Mouse (Mus musculus): ENCODE results near the gene Scaf1. TPM values are rescaled to one million over a fixed set of nuclear protein-coding genes. Genes with fewer than 3 reads are reported as not detected.

The Scaf1 gene
- polyA plus RNA-seq, 1 experiment from 2014 or later = 34.8 TPM

DNA sequence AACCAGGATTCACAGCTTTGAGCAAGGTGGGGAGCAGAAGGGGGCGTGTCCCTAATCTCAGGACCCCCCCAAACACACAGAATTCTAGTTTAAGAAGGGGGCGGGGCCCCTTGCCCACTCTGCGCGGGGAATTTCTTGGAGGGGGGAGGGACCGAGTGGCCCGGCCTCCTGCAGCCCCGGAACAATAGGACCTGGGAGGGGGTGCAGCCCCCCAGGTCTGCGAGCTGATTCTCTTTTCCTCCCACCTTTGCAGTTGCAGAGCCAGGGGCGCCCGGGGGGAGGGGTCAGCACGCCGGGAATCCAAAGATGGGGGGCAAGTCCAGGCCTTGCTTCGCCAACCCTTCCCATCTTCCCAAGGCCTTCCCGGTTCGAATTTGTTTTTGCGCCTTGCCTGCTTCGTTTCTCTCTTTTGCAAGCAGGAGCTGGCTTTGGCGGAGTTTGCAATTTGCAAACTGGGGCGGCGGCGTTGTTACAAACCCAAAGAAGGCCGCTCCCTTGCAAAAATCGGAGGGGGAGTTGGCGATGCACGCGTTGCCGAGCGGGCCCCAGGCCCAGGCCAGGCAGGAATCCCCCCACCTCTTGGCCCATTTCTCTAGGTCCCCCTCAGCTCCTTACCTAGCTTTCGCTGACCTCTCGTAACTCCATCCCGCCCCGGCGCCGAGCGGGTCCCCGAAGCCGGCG is 36.2 kb upstream of the Scaf1 start:
- Histone ChIP-seq H3K9ac (peak overlapping the region; percentile 84), H3K4me3 (peak overlapping the region; percentile 82), H3K4me2 (peak overlapping the region; percentile 89), H3K27ac (peak overlapping the region; percentile 100), H3K4me1 (peaks cover 32% of the 10 kb centered on the region), H3K36me3 (peaks cover 30% of the 10 kb centered on the region), H3K9me3 (no peaks in the 10 kb centered on the region), H3K27me3 (no peaks in the 10 kb centered on the region)
- ATAC-seq (ENCODE audit: insufficient number of reproducible peaks, low FRiP score, low TSS enrichment, low read depth) = no peak
- WGBS = under 1% methylated on average over 36 of the region's 38 CpGs

DNA sequence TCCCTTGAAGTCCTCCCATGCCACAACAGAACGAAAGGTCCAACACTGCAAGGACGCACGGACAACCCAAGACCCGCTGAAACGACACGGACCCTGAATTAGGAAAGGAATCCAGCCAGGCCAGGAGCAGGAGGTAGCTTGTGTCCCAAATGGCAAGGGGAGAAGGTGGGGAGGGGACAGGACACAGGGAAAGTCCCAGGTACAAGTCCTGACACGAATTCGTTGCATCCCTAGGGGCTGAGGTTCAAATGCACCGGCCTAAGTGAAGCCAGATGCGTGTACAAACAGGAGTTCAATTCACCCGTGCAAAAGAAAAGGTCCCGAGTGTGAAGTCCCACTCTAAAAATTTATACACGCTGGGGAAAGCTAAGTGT is 35.4 kb upstream of the Scaf1 start:
- Histone ChIP-seq H3K4me1 (peaks cover 35% of the 10 kb centered on the region), H3K9ac (peak overlapping the region; percentile 84), H3K27me3 (no peaks in the 10 kb centered on the region), H3K4me3 (peak overlapping the region; percentile 82), H3K9me3 (no peaks in the 10 kb centered on the region), H3K36me3 (peaks cover 38% of the 10 kb centered on the region), H3K4me2 (peak overlapping the region; percentile 89), H3K27ac (peak overlapping the region; percentile 100)
- no peak for ATAC-seq (ENCODE audit: insufficient number of reproducible peaks, low FRiP score, low TSS enrichment, low read depth)
- 2% methylated on average over 13 of the region's 13 CpGs for WGBS

DNA sequence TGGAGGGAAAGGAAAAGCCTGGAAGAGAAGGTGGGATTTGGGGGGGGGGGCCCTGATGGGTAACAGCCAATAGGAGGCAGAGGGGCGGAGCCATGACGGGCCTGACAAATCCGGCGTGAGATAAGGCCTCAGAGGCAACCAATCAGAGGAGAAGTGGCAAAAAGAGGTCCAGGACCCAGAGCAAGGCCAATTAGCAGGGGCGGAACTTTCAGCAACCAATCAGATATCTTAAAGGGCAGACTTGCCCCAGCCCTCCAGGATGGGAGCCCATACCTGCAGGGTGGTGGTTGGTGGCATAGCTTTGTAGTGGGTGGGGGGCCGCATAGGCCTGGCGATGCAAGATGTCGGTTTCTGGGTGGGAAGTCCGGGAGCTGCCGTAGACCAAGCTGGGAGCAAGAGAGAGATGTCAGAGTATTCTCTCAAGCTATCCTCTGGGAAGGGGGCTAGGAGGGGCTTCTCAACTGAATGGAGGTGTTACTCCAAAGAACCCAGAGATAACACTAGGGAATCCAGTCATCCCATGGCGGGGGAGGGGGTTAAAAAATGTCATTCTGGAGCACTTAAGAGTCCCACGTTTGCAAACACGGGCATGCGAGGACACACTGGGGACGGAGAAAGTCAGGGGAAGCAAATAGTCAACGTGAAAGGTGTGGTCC is 34.9 kb upstream of the Scaf1 start:
- Histone ChIP-seq H3K4me3 (peak overlapping the region; percentile 82), H3K9me3 (no peaks in the 10 kb centered on the region), H3K27me3 (no peaks in the 10 kb centered on the region), H3K4me1 (peaks cover 35% of the 10 kb centered on the region), H3K36me3 (peaks cover 43% of the 10 kb centered on the region), H3K4me2 (peak overlapping the region; percentile 89), H3K27ac (peak overlapping the region; percentile 100), H3K9ac (0 out of 2 replicates have a peak overlapping the region, but pooled peaks have one; percentile 84)
- 8% methylated on average over 16 of the region's 16 CpGs for WGBS
- ATAC-seq (ENCODE audit: insufficient number of reproducible peaks, low FRiP score, low TSS enrichment, low read depth) = 0 out of 2 replicates have a peak, but pooled peaks have one; percentile 8

DNA sequence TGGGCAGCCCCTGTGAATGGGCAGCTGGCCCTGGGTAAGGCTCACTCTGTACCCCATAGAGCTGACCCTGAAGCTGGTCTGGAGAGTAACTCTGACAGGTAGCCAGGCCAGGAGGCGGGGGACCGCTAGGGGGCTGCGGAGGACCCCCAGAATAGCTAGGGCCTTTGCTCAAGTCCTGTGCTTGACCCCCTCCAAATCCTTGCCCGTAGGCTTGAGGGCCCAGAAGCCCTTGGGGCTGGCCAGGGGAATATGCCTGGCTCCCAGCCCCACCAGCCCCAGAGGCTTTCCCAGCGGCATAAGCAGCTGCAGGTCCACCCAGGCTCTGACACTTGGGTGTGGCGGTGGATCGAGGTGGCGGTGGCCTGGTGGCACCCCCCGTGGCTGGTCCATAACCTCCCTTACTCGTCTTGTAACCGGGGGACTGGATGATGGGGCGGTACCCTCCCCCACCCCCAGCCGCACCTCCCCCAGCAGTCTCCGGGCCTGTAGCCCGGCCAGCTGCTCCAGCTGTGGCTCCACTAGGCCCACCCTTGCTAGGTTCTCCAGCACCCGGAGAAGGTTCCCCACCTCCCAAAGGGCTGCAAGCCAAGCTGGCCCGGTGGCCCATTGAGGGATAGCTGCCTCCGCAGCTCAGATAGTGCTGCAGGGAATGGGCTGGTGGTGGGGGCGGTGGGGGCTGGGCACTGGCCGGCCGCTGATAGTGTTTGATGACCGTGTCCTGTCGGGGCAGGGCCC is 32.9 kb upstream of the Scaf1 start:
- Histone ChIP-seq H3K9ac (no peak overlapping the region), H3K4me3 (no peak overlapping the region), H3K9me3 (no peaks in the 10 kb centered on the region), H3K36me3 (peaks cover 61% of the 10 kb centered on the region), H3K27ac (no peak overlapping the region), H3K27me3 (no peaks in the 10 kb centered on the region), H3K4me1 (peaks cover 31% of the 10 kb centered on the region), H3K4me2 (no peak overlapping the region)
- WGBS = 90% methylated on average over 23 of the region's 23 CpGs
- no peak for ATAC-seq (ENCODE audit: insufficient number of reproducible peaks, low FRiP score, low TSS enrichment, low read depth)

DNA sequence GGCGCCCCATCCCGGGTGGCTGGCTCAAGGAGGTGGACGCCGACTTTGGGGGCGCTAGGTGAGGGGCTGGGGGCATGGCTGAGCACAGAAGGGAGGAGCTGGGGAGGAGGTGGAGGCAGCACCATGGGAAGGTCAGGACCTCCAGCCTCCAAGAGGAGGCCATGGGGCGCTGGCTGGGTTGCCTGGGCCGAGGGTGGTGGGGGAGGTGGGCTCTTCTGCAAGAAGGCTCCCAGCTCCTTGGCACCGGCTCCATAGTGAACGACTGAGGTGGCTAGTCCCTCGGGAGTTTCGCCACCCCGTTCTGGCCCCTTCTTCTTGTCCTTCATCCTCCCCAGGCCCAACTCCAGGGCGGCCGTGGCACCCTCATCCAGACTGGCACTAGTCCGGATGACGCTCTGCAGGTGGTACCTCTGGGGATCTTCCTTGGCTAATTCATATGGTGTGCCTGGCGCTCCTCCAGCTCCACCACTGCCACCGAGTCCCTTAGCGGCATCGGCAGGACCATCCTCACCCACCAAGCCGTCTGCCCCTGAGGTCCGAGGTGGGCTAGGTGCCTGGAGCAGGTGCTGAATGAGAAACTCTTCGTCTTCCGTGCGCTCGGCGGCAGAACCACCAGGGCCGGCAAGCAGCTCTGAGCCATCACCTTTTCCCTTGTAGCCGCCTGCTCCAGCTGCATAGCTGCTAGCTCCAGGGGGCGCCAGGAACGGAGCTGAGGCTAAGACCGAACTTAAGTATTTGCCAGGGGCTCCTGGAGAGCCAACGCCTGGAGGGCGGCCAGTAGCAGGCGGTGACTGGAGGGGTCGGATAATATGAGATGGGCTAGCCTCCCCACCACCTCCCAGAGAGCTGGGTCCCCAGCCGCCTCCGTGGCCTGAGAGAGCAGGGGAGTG is 32.1 kb upstream of the Scaf1 start:
- ATAC-seq (ENCODE audit: insufficient number of reproducible peaks, low FRiP score, low TSS enrichment, low read depth) = no peak
- H3K4me2 ChIP-seq = peak overlapping the region; percentile 5; the same call in 1 of the 2 replicates
- WGBS = 91% methylated on average over 37 of the region's 38 CpGs
- H3K27ac ChIP-seq = no peak overlapping the region
- no peaks in the 10 kb centered on the region for H3K27me3 ChIP-seq
- H3K4me3 ChIP-seq = no peak overlapping the region
- peaks cover 70% of the 10 kb centered on the region for H3K36me3 ChIP-seq
- H3K9me3 ChIP-seq = no peaks in the 10 kb centered on the region
- H3K4me1 ChIP-seq = peaks cover 31% of the 10 kb centered on the region
- no peak overlapping the region for H3K9ac ChIP-seq

DNA sequence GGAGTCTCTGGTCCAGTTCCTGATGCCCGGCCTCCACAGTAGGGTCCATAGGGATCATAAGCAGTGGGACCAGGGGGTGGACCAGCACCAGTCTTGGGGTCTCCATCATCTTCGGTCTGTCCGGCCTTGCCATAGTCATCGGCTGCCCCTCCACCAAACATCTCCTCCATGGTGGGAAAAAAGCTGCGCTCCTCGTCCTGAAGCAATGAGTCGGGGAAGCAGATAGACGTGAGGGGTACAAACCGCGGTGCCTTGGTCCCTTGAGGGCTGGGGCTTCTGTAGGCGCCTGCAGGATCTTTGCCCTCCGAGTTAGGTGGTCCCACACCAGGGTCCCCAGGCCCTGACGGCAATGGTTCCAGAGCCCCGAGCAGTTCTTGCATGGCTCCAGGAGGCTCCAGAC is 31.3 kb upstream of the Scaf1 start:
- H3K4me1 ChIP-seq = peaks cover 31% of the 10 kb centered on the region
- H3K36me3 ChIP-seq = peaks cover 77% of the 10 kb centered on the region
- H3K4me2 ChIP-seq = no peak overlapping the region
- ATAC-seq (ENCODE audit: insufficient number of reproducible peaks, low FRiP score, low TSS enrichment, low read depth) = no peak
- 96% methylated on average over 14 of the region's 14 CpGs for WGBS
- no peaks in the 10 kb centered on the region for H3K9me3 ChIP-seq
- no peaks in the 10 kb centered on the region for H3K27me3 ChIP-seq
- H3K9ac ChIP-seq = no peak overlapping the region
- H3K4me3 ChIP-seq = no peak overlapping the region
- H3K27ac ChIP-seq = no peak overlapping the region

DNA sequence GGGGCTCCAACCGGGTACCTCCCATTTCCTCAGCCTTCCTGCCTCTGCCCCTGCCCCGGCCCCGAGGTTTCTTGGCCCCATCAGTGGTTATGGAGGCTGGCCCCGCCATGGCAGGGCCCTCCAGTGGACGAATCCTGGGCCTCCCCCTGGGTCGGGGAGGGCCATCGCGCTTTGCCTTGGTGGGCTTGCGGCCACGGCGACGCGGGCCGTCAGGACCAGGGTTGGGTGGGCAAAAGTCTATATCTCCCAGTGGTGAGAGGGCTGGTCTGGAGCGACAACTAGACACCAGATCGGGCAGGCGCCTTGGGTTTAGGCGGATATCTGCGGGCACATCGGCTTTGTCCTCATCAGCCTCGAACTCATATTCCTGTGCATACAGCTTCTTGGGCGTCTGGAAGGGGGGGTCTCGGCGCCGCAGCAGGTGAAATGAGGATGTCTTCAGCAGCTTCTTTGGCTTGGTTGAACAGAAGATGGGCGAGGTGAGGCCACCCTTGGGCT is 30.7 kb upstream of the Scaf1 start:
- WGBS = 95% methylated on average over 26 of the region's 26 CpGs
- H3K4me2 ChIP-seq = no peak overlapping the region
- no peak for ATAC-seq (ENCODE audit: insufficient number of reproducible peaks, low FRiP score, low TSS enrichment, low read depth)
- no peak overlapping the region for H3K27ac ChIP-seq
- H3K27me3 ChIP-seq = no peaks in the 10 kb centered on the region
- no peak overlapping the region for H3K4me3 ChIP-seq
- no peak overlapping the region for H3K9ac ChIP-seq
- H3K36me3 ChIP-seq = peaks cover 83% of the 10 kb centered on the region
- H3K4me1 ChIP-seq = peaks cover 27% of the 10 kb centered on the region
- H3K9me3 ChIP-seq = no peaks in the 10 kb centered on the region

DNA sequence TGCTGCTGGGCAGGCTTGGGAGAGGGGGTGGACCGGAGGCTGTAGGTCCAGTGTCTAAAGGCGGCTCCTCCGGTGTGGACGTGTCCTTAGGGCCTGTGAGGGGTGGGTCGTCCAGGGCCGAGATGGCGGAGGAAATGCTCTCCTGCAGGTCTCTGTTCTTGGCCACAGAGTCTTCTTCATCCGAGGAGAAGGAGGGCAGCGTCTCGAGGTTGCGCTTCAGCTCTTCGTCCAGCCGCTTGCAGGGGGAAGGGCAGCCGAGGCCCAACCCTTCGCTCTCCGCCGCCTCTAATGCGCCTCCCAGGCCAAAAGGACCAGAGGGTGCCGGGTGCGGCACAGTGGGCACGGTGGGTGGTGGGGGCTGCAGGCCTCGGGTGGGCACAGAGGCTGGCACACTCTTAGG is 29.6 kb upstream of the Scaf1 start:
- H3K27ac ChIP-seq = no peak overlapping the region
- H3K4me2 ChIP-seq = no peak overlapping the region
- H3K9me3 ChIP-seq = no peaks in the 10 kb centered on the region
- no peak overlapping the region for H3K4me3 ChIP-seq
- H3K36me3 ChIP-seq = peaks cover 95% of the 10 kb centered on the region
- H3K4me1 ChIP-seq = peaks cover 15% of the 10 kb centered on the region
- no peak for ATAC-seq (ENCODE audit: insufficient number of reproducible peaks, low FRiP score, low TSS enrichment, low read depth)
- no peaks in the 10 kb centered on the region for H3K27me3 ChIP-seq
- H3K9ac ChIP-seq = no peak overlapping the region
- WGBS = 91% methylated on average over 22 of the region's 22 CpGs

DNA sequence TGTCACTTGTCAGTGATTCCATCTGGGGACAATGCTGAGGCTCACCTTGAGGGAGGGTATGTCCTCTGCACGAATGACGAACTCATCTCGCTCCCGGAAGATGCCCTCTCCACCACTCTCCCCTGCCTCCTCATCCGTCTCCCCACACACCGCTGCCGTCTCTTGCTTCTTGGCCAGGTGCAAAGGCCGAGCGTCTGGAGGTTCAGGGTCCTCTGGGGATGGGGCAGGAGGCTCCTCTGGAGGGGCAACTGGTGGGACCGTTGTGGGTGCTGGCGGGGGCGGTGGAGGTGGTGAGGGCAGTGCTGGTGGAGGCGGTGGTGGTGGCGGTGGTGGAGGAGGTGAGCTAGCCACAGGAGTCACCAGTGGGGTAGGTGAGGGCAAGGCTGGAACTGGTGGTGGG is 27.1 kb upstream of the Scaf1 start:
- no peak overlapping the region for H3K4me2 ChIP-seq
- H3K4me3 ChIP-seq = no peak overlapping the region
- H3K27ac ChIP-seq = no peak overlapping the region
- no peaks in the 10 kb centered on the region for H3K27me3 ChIP-seq
- ATAC-seq (ENCODE audit: insufficient number of reproducible peaks, low FRiP score, low TSS enrichment, low read depth) = no peak
- 94% methylated on average over 14 of the region's 14 CpGs for WGBS
- H3K9ac ChIP-seq = no peak overlapping the region
- H3K36me3 ChIP-seq = peaks cover 97% of the 10 kb centered on the region
- 0 out of 2 replicates have a peak, but pooled peaks cover 3% of the 10 kb centered on the region for H3K4me1 ChIP-seq
- no peaks in the 10 kb centered on the region for H3K9me3 ChIP-seq

DNA sequence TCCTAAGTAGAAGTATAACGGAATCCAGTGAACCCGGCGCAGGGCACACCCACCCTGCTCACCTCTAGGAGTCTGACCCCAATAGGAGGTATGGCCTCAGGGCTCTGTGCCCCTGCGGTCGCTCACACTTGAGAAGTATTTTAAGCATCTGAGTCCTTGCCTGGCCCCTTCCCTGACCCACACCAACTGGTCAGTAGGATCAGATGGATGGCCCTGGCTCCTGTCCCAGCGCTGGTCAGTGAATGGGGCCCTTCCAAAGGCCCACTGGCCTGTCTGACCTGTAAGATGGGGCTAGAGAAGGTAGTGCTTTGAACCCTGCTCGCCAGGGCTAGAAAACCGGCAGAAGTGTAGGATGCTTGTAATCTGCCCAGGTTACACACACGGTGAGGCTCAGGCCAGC is 24.7 kb upstream of the Scaf1 start:
- 0 out of 2 replicates have a peak, but pooled peaks cover 4% of the 10 kb centered on the region for H3K4me1 ChIP-seq
- no peak for ATAC-seq (ENCODE audit: insufficient number of reproducible peaks, low FRiP score, low TSS enrichment, low read depth)
- H3K27ac ChIP-seq = no peak overlapping the region
- H3K27me3 ChIP-seq = no peaks in the 10 kb centered on the region
- peaks cover 97% of the 10 kb centered on the region for H3K36me3 ChIP-seq
- H3K4me3 ChIP-seq = no peak overlapping the region
- no peak overlapping the region for H3K4me2 ChIP-seq
- no peak overlapping the region for H3K9ac ChIP-seq
- 94% methylated on average over 9 of the region's 9 CpGs for WGBS
- no peaks in the 10 kb centered on the region for H3K9me3 ChIP-seq

DNA sequence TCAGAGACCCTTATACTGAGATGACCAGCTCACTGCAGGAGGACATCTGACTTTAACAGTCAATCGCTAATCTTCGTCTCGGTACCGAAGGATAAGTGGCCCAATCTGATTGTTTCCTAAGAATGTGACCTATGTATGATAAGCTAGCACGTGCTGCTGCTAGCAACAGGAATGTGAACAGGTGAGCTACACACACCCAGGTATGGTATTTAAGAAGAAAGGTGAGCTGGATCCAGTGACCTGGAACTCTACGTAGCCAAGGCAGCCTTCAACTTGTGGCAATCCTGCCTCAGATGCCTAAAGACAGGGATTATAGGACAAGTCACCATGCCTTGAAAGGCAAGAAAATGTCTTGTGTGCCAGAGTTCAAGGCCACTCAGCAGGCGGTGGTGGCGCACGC is 22.2 kb upstream of the Scaf1 start:
- H3K27me3 ChIP-seq = no peaks in the 10 kb centered on the region
- H3K36me3 ChIP-seq = peaks cover 99% of the 10 kb centered on the region
- no peaks in the 10 kb centered on the region for H3K9me3 ChIP-seq
- H3K27ac ChIP-seq = no peak overlapping the region
- 0 out of 2 replicates have a peak, but pooled peaks cover 4% of the 10 kb centered on the region for H3K4me1 ChIP-seq
- WGBS = 92% methylated on average over 9 of the region's 9 CpGs
- ATAC-seq (ENCODE audit: insufficient number of reproducible peaks, low FRiP score, low TSS enrichment, low read depth) = no peak
- H3K9ac ChIP-seq = no peak overlapping the region
- H3K4me2 ChIP-seq = no peak overlapping the region
- no peak overlapping the region for H3K4me3 ChIP-seq

Measured in limb, embryonic 15.5 days (tissue).